Mouse (Mus musculus) CH12.LX (cell line): ENCODE measurements around the gene Smc5. TPM values are rescaled to one million over a fixed set of nuclear protein-coding genes. Genes with fewer than 3 reads are reported as not detected.

Experiments used
- DNase-seq: peaks from one replicate; pipeline ENCODE4 v3.0.0-alpha.2; 2013; ENCODE audit errors: extremely low read depth
- H3K27ac ChIP-seq: 2 replicates; pipeline ENCODE4 v1.5.1; 2012; ENCODE audit warnings: low read depth, mild to moderate bottlenecking, control low read depth, moderate library complexity; ENCODE audit not compliant: insufficient read depth
- H3K27me3 ChIP-seq: replicated peaks from 2 replicates; pipeline ENCODE3; 2012; ENCODE audit warnings: inconsistent platforms
- H3K36me3 ChIP-seq, 2 experiments: replicated peaks in 1 of 2; 2 replicates each; pipeline versions ENCODE3 to v1.6.1; 2012; ENCODE audit warnings: inconsistent platforms in 1 of 2, low read length in 1 of 2, mild to moderate bottlenecking in 1 of 2, mixed read lengths in 1 of 2, moderate library complexity in 1 of 2; ENCODE audit not compliant: control insufficient read depth in 1 of 2, insufficient read depth in 1 of 2
- H3K4me1 ChIP-seq, 2 experiments: 2 replicates each; pipeline ENCODE4 v1.6.1; 2012; ENCODE audit warnings: inconsistent platforms in 1 of 2, moderate library complexity in 1 of 2; ENCODE audit not compliant: insufficient read depth in 2 of 2, control insufficient read depth in 1 of 2
- H3K4me2 ChIP-seq: 2 replicates; pipeline ENCODE4 v1.6.1; 2012; ENCODE audit warnings: low read depth, mild to moderate bottlenecking, control low read depth; ENCODE audit not compliant: poor library complexity, insufficient read depth, severe bottlenecking
- H3K4me3 ChIP-seq, 3 experiments: fragments of 150-350 bp in 1 of 3; sonication (generic) in 1 of 3; replicated peaks in 1 of 3; 2 replicates each; pipeline versions ENCODE3 to v1.5.1; 2011 to 2012; ENCODE audit warnings: low read depth in 2 of 3, low read length in 2 of 3, mild to moderate bottlenecking in 2 of 3, moderate library complexity in 2 of 3, control low read depth in 1 of 3, improper control_type of control experiment in 1 of 3, inconsistent platforms in 1 of 3, mixed read lengths in 1 of 3; ENCODE audit not compliant: poor library complexity in 1 of 3
- H3K79me2 ChIP-seq: replicated peaks from 2 replicates; pipeline ENCODE4 v1.6.1; 2012; ENCODE audit warnings: mild to moderate bottlenecking, moderate library complexity; ENCODE audit not compliant: control insufficient read depth, poor library complexity, insufficient read depth, severe bottlenecking; ENCODE audit errors: extremely low read depth
- H3K9ac ChIP-seq: 2 replicates; pipeline ENCODE4 v1.6.1; 2012; ENCODE audit warnings: low read depth, mild to moderate bottlenecking, control low read depth, moderate library complexity; ENCODE audit not compliant: insufficient read depth
- H3K9me3 ChIP-seq: replicated peaks from 2 replicates; pipeline ENCODE3; 2012; ENCODE audit warnings: low read length, inconsistent platforms, mixed read lengths
- BHLHE40 ChIP-seq: IDR thresholded peaks from 2 replicates; pipeline ENCODE4 v1.6.1; 2011; ENCODE audit warnings: mild to moderate bottlenecking, low read depth, low read length, improper control_type of control experiment
- CHD2 ChIP-seq: IDR thresholded peaks from 2 replicates; pipeline ENCODE4 v1.6.1; 2011; ENCODE audit warnings: low read length, improper control_type of control experiment
- GABPA ChIP-seq: IDR thresholded peaks from 2 replicates; pipeline ENCODE4 v1.6.1; 2012; ENCODE audit warnings: low read depth, low read length, improper control_type of control experiment, inconsistent platforms; ENCODE audit not compliant: insufficient replicate concordance
- HCFC1 ChIP-seq: IDR thresholded peaks from 2 replicates; pipeline ENCODE4 v1.6.1; 2012; ENCODE audit warnings: low read depth, mild to moderate bottlenecking, inconsistent platforms, low read length, improper control_type of control experiment
- IRF4 ChIP-seq: IDR thresholded peaks from 2 replicates; pipeline ENCODE4 v1.6.1; 2014; ENCODE audit warnings: low read depth, mild to moderate bottlenecking, inconsistent platforms, low read length, improper control_type of control experiment
- JUN ChIP-seq: IDR thresholded peaks from 2 replicates; pipeline ENCODE4 v1.6.1; 2011; ENCODE audit warnings: low read depth, mild to moderate bottlenecking, low read length, improper control_type of control experiment, moderate library complexity; ENCODE audit not compliant: insufficient read depth
- KAT2A ChIP-seq: IDR thresholded peaks from 2 replicates; pipeline ENCODE4 v1.6.1; 2012; ENCODE audit warnings: low read length, improper control_type of control experiment, inconsistent platforms; ENCODE audit not compliant: insufficient replicate concordance
- MAFK ChIP-seq: IDR thresholded peaks from 2 replicates; pipeline ENCODE4 v1.6.1; 2011; ENCODE audit warnings: low read length, improper control_type of control experiment; ENCODE audit not compliant: insufficient replicate concordance
- MAX ChIP-seq: IDR thresholded peaks from 2 replicates; pipeline ENCODE4 v1.6.1; 2011; ENCODE audit warnings: low read length, improper control_type of control experiment
- MAZ ChIP-seq: IDR thresholded peaks from 2 replicates; pipeline ENCODE4 v1.6.1; 2012; ENCODE audit warnings: low read depth, mild to moderate bottlenecking, inconsistent platforms, low read length, improper control_type of control experiment, moderate library complexity
- MEF2A ChIP-seq: IDR thresholded peaks from 2 replicates; pipeline ENCODE4 v1.6.1; 2014; ENCODE audit warnings: low read depth, mild to moderate bottlenecking, inconsistent platforms, low read length, improper control_type of control experiment, borderline replicate concordance
- NELFE ChIP-seq: IDR thresholded peaks from 2 replicates; pipeline ENCODE4 v1.6.1; 2011; ENCODE audit warnings: low read depth, low read length, improper control_type of control experiment
- POLR2AphosphoS2 ChIP-seq: IDR thresholded peaks from 2 replicates; pipeline ENCODE4 v1.6.1; 2011; ENCODE audit warnings: low read depth, low read length, improper control_type of control experiment
- RAD21 ChIP-seq: IDR thresholded peaks from 2 replicates; pipeline ENCODE4 v1.6.1; 2011; ENCODE audit warnings: low read depth, mild to moderate bottlenecking, low read length, improper control_type of control experiment, moderate library complexity
- RCOR1 ChIP-seq: conservative IDR thresholded peaks from 2 replicates; pipeline ENCODE4 v1.6.1; 2012; ENCODE audit warnings: low read depth, mild to moderate bottlenecking, inconsistent platforms, low read length, improper control_type of control experiment
- SIN3A ChIP-seq: IDR thresholded peaks from 2 replicates; pipeline ENCODE4 v1.6.1; 2012; ENCODE audit warnings: low read length, improper control_type of control experiment, inconsistent platforms
- TBP ChIP-seq: conservative IDR thresholded peaks from 2 replicates; pipeline ENCODE4 v1.6.1; 2011; ENCODE audit warnings: low read depth, low read length, improper control_type of control experiment
- TCF12 ChIP-seq: IDR thresholded peaks from 2 replicates; pipeline ENCODE4 v1.6.1; 2014; ENCODE audit warnings: low read depth, mild to moderate bottlenecking, inconsistent platforms, low read length, improper control_type of control experiment
- UBTF ChIP-seq: IDR thresholded peaks from 2 replicates; pipeline ENCODE4 v1.6.1; 2012; ENCODE audit warnings: low read depth, mild to moderate bottlenecking, inconsistent platforms, low read length, improper control_type of control experiment, moderate library complexity
- ZC3H11A ChIP-seq: IDR thresholded peaks from 2 replicates; pipeline ENCODE4 v1.6.1; 2012; ENCODE audit warnings: low read depth, mild to moderate bottlenecking, inconsistent platforms, low read length, improper control_type of control experiment
- ZKSCAN1 ChIP-seq: IDR thresholded peaks from 2 replicates; pipeline ENCODE4 v1.6.1; 2012; ENCODE audit warnings: low read depth, inconsistent platforms, low read length, improper control_type of control experiment, borderline replicate concordance
- dilution Hi-C: fragments of 300-500 bp; cut with MboI; formaldehyde crosslinking; loops from 2 replicates; pipeline ENCODE4 v1.14.3; 2020; ENCODE audit warnings: low sequenced_read_pairs; ENCODE audit not compliant: extremely low pct_unique_long_range_greater_than_20kb, extremely low pct_ligation_motif_present
- in situ Hi-C: fragments of 300-500 bp; cut with MboI; formaldehyde crosslinking; loops from 3 replicates; pipeline ENCODE4 v1.14.3; 2019; ENCODE audit warnings: low sequenced_read_pairs, low pct_ligation_motif_present, low pct_unique_long_range_greater_than_20kb, mixed read lengths
- polyA plus RNA-seq: library from polyadenylated mRNA; unstranded; fragments of >175 nt; gene quantifications from 2 replicates; pipeline ENCODE4 v1.2.1, GENCODE M21; 2012; ENCODE audit warnings: low read depth; ENCODE audit not compliant: insufficient read length
- total RNA-seq, 2 experiments: library from RNA; depleted of rRNA; stranded (reverse); fragments of 300-350 nt in 1 of 2; fragments of >200 nt in 1 of 2; gene quantifications; 2 replicates each; pipeline ENCODE4 v1.2.3; 2012 to 2014

Smc5 gene
- total and polyA plus RNA-seq, 3 experiments: 22.8 to 43.4 (median 34.5) TPM

- no peak overlapping the region for H3K4me3 ChIP-seq
- no peak overlapping the region for H3K9ac ChIP-seq
- no peak for DNase-seq
- H3K4me2 ChIP-seq: no peak overlapping the region
- H3K4me1 ChIP-seq: no peaks in the 10 kb centered on the region
- dilution Hi-C loops: no loop called here
- in situ Hi-C loops: no loop called here
- no peak overlapping the region for H3K27ac ChIP-seq
- H3K9me3 ChIP-seq: peaks cover 4% of the 10 kb centered on the region
- no peak for TF ChIP-seq MEF2A
- no peak for TF ChIP-seq JUN
- TF ChIP-seq TBP: no peak
- TF ChIP-seq IRF4: no peak
- no peak for TF ChIP-seq KAT2A
- no peak for TF ChIP-seq MAX
- no peak for TF ChIP-seq CHD2
- TF ChIP-seq HCFC1: no peak
- no peak for TF ChIP-seq TCF12
- TF ChIP-seq RCOR1: no peak
- no peak for TF ChIP-seq MAZ
- no peak for TF ChIP-seq ZKSCAN1
- no peak for TF ChIP-seq SIN3A
- no peak for TF ChIP-seq ZC3H11A
- no peaks in the 10 kb centered on the region for H3K79me2 ChIP-seq
- no peaks in the 10 kb centered on the region for H3K36me3 ChIP-seq
- H3K27me3 ChIP-seq: no peaks in the 10 kb centered on the region
These were observed 102.6 kb downstream of the Smc5 start for GRCm38 (mm10) chr19:23171136-23171535.

- Histone ChIP-seq H3K27ac (no peak overlapping the region), H3K4me1 (no peaks in the 10 kb centered on the region), H3K4me2 (no peak overlapping the region), H3K27me3 (no peaks in the 10 kb centered on the region), H3K9ac (no peak overlapping the region), H3K4me3 (no peak overlapping the region), H3K36me3 (no peaks in the 10 kb centered on the region), H3K9me3 (peaks cover 4% of the 10 kb centered on the region), H3K79me2 (no peaks in the 10 kb centered on the region)
- no peak for DNase-seq
- in situ Hi-C loops (no loop called here), dilution Hi-C loops (no loop called here)
- TF ChIP-seq TBP (no peak), NELFE (no peak), MAZ (no peak), MAFK (no peak), ZKSCAN1 (no peak), UBTF (no peak), MAX (no peak), RAD21 (no peak), POLR2AphosphoS2 (no peak), BHLHE40 (no peak), KAT2A (no peak), GABPA (no peak)
These were observed 103.2 kb downstream of the Smc5 start for GRCm38 (mm10) chr19:23170476-23170875.
